Mouse (Mus musculus): ENCODE data around the gene Add2.

DNA sequence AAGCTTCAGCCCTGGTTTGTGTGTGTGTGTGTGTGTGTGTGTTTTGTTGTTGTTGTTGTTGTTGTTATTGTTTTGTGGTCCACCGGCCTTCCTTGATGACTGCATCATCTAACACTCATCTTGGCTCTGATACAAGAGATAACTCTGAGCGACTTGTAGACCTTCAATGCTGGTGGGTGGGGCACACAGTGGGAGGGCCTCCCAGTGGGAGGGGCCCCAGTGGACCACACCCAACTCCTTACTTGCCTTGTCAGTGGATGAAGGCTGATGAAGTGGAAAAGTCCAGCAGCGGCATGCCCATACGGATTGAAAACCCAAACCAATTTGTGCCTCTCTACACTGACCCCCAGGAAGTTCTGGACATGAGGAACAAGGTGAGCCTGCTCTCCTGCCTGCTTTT, 78.6 kb downstream of the Add2 start:
- TF ChIP-seq EP300 (IDR thresholded peaks at IDR 0.05; ENCODE audit: low read depth) (no peak), CTCF (IDR thresholded peaks at IDR 0.05; ENCODE audit: low read depth) (no peak)

Measured in liver, postnatal 0 days (tissue).